ENCODE assay signal across 9 mouse cellular contexts in the genomic region with DNA sequence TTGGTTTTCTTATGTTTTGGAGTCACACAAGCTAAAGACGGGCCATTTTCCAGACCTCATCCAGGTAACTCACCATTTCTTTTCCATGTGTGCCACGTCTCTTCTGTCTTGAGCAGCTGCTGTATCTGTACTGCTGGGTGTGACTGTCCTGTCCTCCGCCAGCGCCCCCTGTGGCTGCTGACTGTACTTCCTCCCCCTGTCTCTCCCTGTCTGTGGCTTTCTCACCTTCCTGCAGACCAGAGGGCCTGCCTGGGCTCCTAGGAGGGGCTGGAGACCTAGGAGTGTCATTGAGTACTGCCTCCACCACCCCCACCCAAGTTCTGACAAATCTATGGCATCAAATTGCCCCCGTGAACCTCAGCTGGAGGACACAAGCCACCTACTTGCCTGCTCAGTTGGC. TPM values are rescaled to one million over a fixed set of nuclear protein-coding genes. Genes with fewer than 3 reads are reported as not detected.
A peak's percentile ranks its signal among the peaks of the same experiment; 100 is the strongest.
DNase-seq lines count a peak whose midpoint lies in the region; ATAC-seq and TF ChIP-seq lines count a peak whose summit lies in the region.
"Had no signal": no experiment of that assay in that cellular context is flagged by ENCODE, and none has a peak within 500 bp of the region (broad histone marks: within the 10 kb centered on the region; RNA-seq: fewer than 3 reads in every experiment).

No protein-coding gene starts in this region.

- intact Hi-C loops in left cerebral cortex, postnatal 36 days (cut with DNase I), result no loop called here

- no peak overlapping the region for H3K4me2 ChIP-seq in hindbrain, embryonic 11.5 days (replicated peaks; ENCODE audit: low read depth, low read length)
- H3K4me2 ChIP-seq in hindbrain, embryonic 14.5 days (replicated peaks), result no peak overlapping the region
- no peak overlapping the region for H3K4me2 ChIP-seq in midbrain, embryonic 16.5 days (ENCODE audit: low read length)

- no peak overlapping the region for H3K9ac ChIP-seq in hindbrain, embryonic 11.5 days (ENCODE audit: low read depth, low read length)
- no peak overlapping the region for H3K9ac ChIP-seq in hindbrain, embryonic 14.5 days
- H3K9ac ChIP-seq in midbrain, embryonic 16.5 days (ENCODE audit: low read depth, low read length), result no peak overlapping the region

- DNase-seq in hindbrain, embryonic 11.5 days (ENCODE audit: low spot score), result peak; percentile 63
- DNase-seq in hindbrain, embryonic 14.5 days (ENCODE audit: low spot score), result no peak
- peak; percentile 50 to 54 for DNase-seq in kidney, postnatal 25 days
- DNase-seq in natural killer cell, adult 2 months (ENCODE audit: low spot score in 2 of 2), result peak; percentile 41 to 58
- no peak for DNase-seq in left cerebral cortex, postnatal 36 days (ENCODE audit: low spot score in 2 of 2)

- H3K27ac ChIP-seq in hindbrain, embryonic 11.5 days (ENCODE audit: low read depth, low read length), result no peak overlapping the region
- H3K27ac ChIP-seq in hindbrain, embryonic 14.5 days, result no peak overlapping the region
- H3K27ac ChIP-seq in bone marrow, adult 2 months (ENCODE audit: control insufficient read depth, insufficient read depth, low read depth, low read length, poor library complexity), result peak overlapping the region; percentile 20; the same call in 1 of the 2 replicates
- no peak overlapping the region for H3K27ac ChIP-seq in midbrain, embryonic 16.5 days (ENCODE audit: low read length)

- no peaks in the 10 kb centered on the region for H3K27me3 ChIP-seq in hindbrain, embryonic 11.5 days (ENCODE audit: control insufficient read depth, insufficient read depth, low read length)
- H3K27me3 ChIP-seq in hindbrain, embryonic 14.5 days (ENCODE audit: control insufficient read depth, insufficient read depth, low read length), result no peaks in the 10 kb centered on the region
- H3K27me3 ChIP-seq in midbrain, embryonic 16.5 days (ENCODE audit: control insufficient read depth, insufficient read depth, low read depth, low read length), result no peaks in the 10 kb centered on the region

- H3K36me3 ChIP-seq in hindbrain, embryonic 11.5 days (ENCODE audit: control insufficient read depth, insufficient read depth, low read length), result no peaks in the 10 kb centered on the region
- peaks cover 45% of the 10 kb centered on the region for H3K36me3 ChIP-seq in hindbrain, embryonic 14.5 days (replicated peaks; ENCODE audit: control insufficient read depth, insufficient read depth)
- H3K36me3 ChIP-seq in midbrain, embryonic 16.5 days (ENCODE audit: control insufficient read depth, insufficient read depth, low read length), result peaks cover 6% of the 10 kb centered on the region

- H3K9me3 ChIP-seq in hindbrain, embryonic 11.5 days (ENCODE audit: control insufficient read depth, low read length), result no peaks in the 10 kb centered on the region
- H3K9me3 ChIP-seq in hindbrain, embryonic 14.5 days (ENCODE audit: control insufficient read depth, low read length), result no peaks in the 10 kb centered on the region
- H3K9me3 ChIP-seq in midbrain, embryonic 16.5 days (replicated peaks; ENCODE audit: control insufficient read depth, low read length, poor library complexity, severe bottlenecking), result no peaks in the 10 kb centered on the region

- no peaks in the 10 kb centered on the region for H3K4me1 ChIP-seq in hindbrain, embryonic 11.5 days (replicated peaks; ENCODE audit: control insufficient read depth, insufficient read depth, low read length)
- no peaks in the 10 kb centered on the region for H3K4me1 ChIP-seq in hindbrain, embryonic 14.5 days (replicated peaks; ENCODE audit: control insufficient read depth, insufficient read depth, low read length)
- no peaks in the 10 kb centered on the region; the same call in 1 of the 2 replicates for H3K4me1 ChIP-seq in bone marrow, adult 2 months (ENCODE audit: control insufficient read depth, insufficient read depth, low read length)
- H3K4me1 ChIP-seq in midbrain, embryonic 16.5 days (ENCODE audit: control insufficient read depth, insufficient read depth, low read length), result no peaks in the 10 kb centered on the region

- no peak overlapping the region for H3K4me3 ChIP-seq in hindbrain, embryonic 11.5 days (ENCODE audit: low read depth, low read length)
- H3K4me3 ChIP-seq in hindbrain, embryonic 14.5 days (replicated peaks; ENCODE audit: low read length), result no peak overlapping the region
- no peak overlapping the region for H3K4me3 ChIP-seq in bone marrow, adult 2 months (replicated peaks; ENCODE audit: control insufficient read depth, low read depth, low read length)
- no peak overlapping the region for H3K4me3 ChIP-seq in midbrain, embryonic 16.5 days (ENCODE audit: low read depth, low read length)

- WGBS in hindbrain, embryonic 11.5 days, result 56% methylated on average over 5 of the region's 5 CpGs
- WGBS in hindbrain, embryonic 14.5 days, result 62% methylated on average over 5 of the region's 5 CpGs
- WGBS in bone marrow, adult 2 months, result 44% methylated on average over 5 of the region's 5 CpGs
- 50% methylated on average over 5 of the region's 5 CpGs for WGBS in midbrain, embryonic 16.5 days

- peak; percentile 79 for TF ChIP-seq CTCF in bone marrow, adult 2 months (IDR thresholded peaks at IDR 0.05; ENCODE audit: control insufficient read depth, insufficient read depth, low read length)

- ATAC-seq in hindbrain, embryonic 11.5 days (ENCODE audit: low FRiP score), result no peak
- no peak for ATAC-seq in hindbrain, embryonic 14.5 days (ENCODE audit: low FRiP score)
- peak; percentile 56 for ATAC-seq in CD4-positive, CD25-positive, alpha-beta regulatory T cell, adult 4 months
- ATAC-seq in midbrain, embryonic 16.5 days, result no peak

- no peak for TF ChIP-seq POLR2A in bone marrow, adult 2 months (IDR thresholded peaks at IDR 0.05; ENCODE audit: borderline replicate concordance, control insufficient read depth, low read depth, low read length)

RNA-seq across cellular contexts. Expression of a gene that starts 20.9 kb away (rescaled TPM):
- polyA plus RNA-seq in hindbrain, embryonic 11.5 days (2014; fragmentation: Nextera tagmentation; extraction: Ambion mirVana), result 65.2 and 73.5 TPM in 2 replicates
- polyA plus RNA-seq in hindbrain, embryonic 14.5 days (2014; fragmentation: Nextera tagmentation; extraction: Ambion mirVana), result 86.1 and 92.0 TPM in 2 replicates
- polyA plus RNA-seq in CD4-positive, CD25-positive, alpha-beta regulatory T cell, adult 4 months (2017; shearing (Covaris generic)), result 10 to 100 TPM in 1 of 2 experiments, 1 to 10 TPM in 1; 6.7 to 10.1 TPM
- polyA plus RNA-seq in bone marrow, adult 2 months (2011; ENCODE audit: insufficient read depth, insufficient read length, low replicate concordance, missing spikeins), result 66.7 and 84.6 TPM in 2 replicates
- total RNA-seq in left cerebral cortex, postnatal 36 days (2021), result 10 to 100 TPM; 45.1 to 52.1 TPM
- polyA plus RNA-seq in midbrain, embryonic 16.5 days (2015; fragmentation: Nextera tagmentation; extraction: Ambion mirVana), result 81.6 and 82.6 TPM in 2 replicates

RNA-seq across cellular contexts. Expression of a gene that starts 25.5 kb away (rescaled TPM):
- 0.48 and 0.70 TPM in 2 replicates for polyA plus RNA-seq in hindbrain, embryonic 11.5 days (2014; fragmentation: Nextera tagmentation; extraction: Ambion mirVana)
- polyA plus RNA-seq in hindbrain, embryonic 14.5 days (2014; fragmentation: Nextera tagmentation; extraction: Ambion mirVana), result 0.27 and 0.32 TPM in 2 replicates
- not detected for polyA plus RNA-seq in CD4-positive, CD25-positive, alpha-beta regulatory T cell, adult 4 months (2017; shearing (Covaris generic))
- polyA plus RNA-seq in bone marrow, adult 2 months (2011; ENCODE audit: insufficient read depth, insufficient read length, low replicate concordance, missing spikeins), result 2.5 TPM in 1 of 2 replicates, not detected in the other
- not detected for total RNA-seq in left cerebral cortex, postnatal 36 days (2021)
- 0.28 and 0.42 TPM in 2 replicates for polyA plus RNA-seq in midbrain, embryonic 16.5 days (2015; fragmentation: Nextera tagmentation; extraction: Ambion mirVana)
- total RNA-seq: left cerebral cortex, postnatal 10 days had no signal

RNA-seq across cellular contexts. Expression of a gene that starts 29.5 kb away (rescaled TPM):
- 59.6 and 64.4 TPM in 2 replicates for polyA plus RNA-seq in hindbrain, embryonic 11.5 days (2014; fragmentation: Nextera tagmentation; extraction: Ambion mirVana)
- 53.5 and 56.1 TPM in 2 replicates for polyA plus RNA-seq in hindbrain, embryonic 14.5 days (2014; fragmentation: Nextera tagmentation; extraction: Ambion mirVana)
- polyA plus RNA-seq in CD4-positive, CD25-positive, alpha-beta regulatory T cell, adult 4 months (2017; shearing (Covaris generic)), result 100 to 1,000 TPM; 121 to 188 TPM
- 17.8 and 27.6 TPM in 2 replicates for polyA plus RNA-seq in bone marrow, adult 2 months (2011; ENCODE audit: insufficient read depth, insufficient read length, low replicate concordance, missing spikeins)
- total RNA-seq in left cerebral cortex, postnatal 36 days (2021), result 10 to 100 TPM; 33.6 to 36.2 TPM
- 35.3 and 37.8 TPM in 2 replicates for polyA plus RNA-seq in midbrain, embryonic 16.5 days (2015; fragmentation: Nextera tagmentation; extraction: Ambion mirVana)

RNA-seq across cellular contexts. Expression of a gene that starts 42.7 kb away (rescaled TPM):
- 1.0 and 2.1 TPM in 2 replicates for polyA plus RNA-seq in hindbrain, embryonic 11.5 days (2014; fragmentation: Nextera tagmentation; extraction: Ambion mirVana)
- 2.5 and 3.1 TPM in 2 replicates for polyA plus RNA-seq in hindbrain, embryonic 14.5 days (2014; fragmentation: Nextera tagmentation; extraction: Ambion mirVana)
- 100 to 1,000 TPM; 202 to 308 TPM for polyA plus RNA-seq in CD4-positive, CD25-positive, alpha-beta regulatory T cell, adult 4 months (2017; shearing (Covaris generic))
- polyA plus RNA-seq in bone marrow, adult 2 months (2011; ENCODE audit: insufficient read depth, insufficient read length, low replicate concordance, missing spikeins), result 10.4 and 19.8 TPM in 2 replicates
- total RNA-seq in left cerebral cortex, postnatal 36 days (2021), result 1 to 10 TPM; 1.7 to 2.8 TPM
- 1.7 and 2.0 TPM in 2 replicates for polyA plus RNA-seq in midbrain, embryonic 16.5 days (2015; fragmentation: Nextera tagmentation; extraction: Ambion mirVana)

RNA-seq across cellular contexts. Expression of a gene that starts 50.7 kb away (rescaled TPM):
- polyA plus RNA-seq in hindbrain, embryonic 11.5 days (2014; fragmentation: Nextera tagmentation; extraction: Ambion mirVana), result 98.0 and 99.6 TPM in 2 replicates
- 168 and 187 TPM in 2 replicates for polyA plus RNA-seq in hindbrain, embryonic 14.5 days (2014; fragmentation: Nextera tagmentation; extraction: Ambion mirVana)
- 1 to 10 TPM; 3.8 to 4.3 TPM for polyA plus RNA-seq in CD4-positive, CD25-positive, alpha-beta regulatory T cell, adult 4 months (2017; shearing (Covaris generic))
- 108 and 168 TPM in 2 replicates for polyA plus RNA-seq in bone marrow, adult 2 months (2011; ENCODE audit: insufficient read depth, insufficient read length, low replicate concordance, missing spikeins)
- 100 to 1,000 TPM; 256 to 304 TPM for total RNA-seq in left cerebral cortex, postnatal 36 days (2021)
- polyA plus RNA-seq in midbrain, embryonic 16.5 days (2015; fragmentation: Nextera tagmentation; extraction: Ambion mirVana), result 139 and 144 TPM in 2 replicates

Comparison
In these comparisons a context has a peak if more than half of its experiments do, and no peak if none do; other contexts are left out.
1. DNase-seq: peak in hindbrain, embryonic 11.5 days (single experiment), kidney, postnatal 25 days (2 of 2) and natural killer cell, adult 2 months (2 of 2); none in hindbrain, embryonic 14.5 days (single experiment) and left cerebral cortex, postnatal 36 days (0 of 2).